Mouse (Mus musculus) ES-Bruce4 (cell line): ENCODE results near the gene Il33. TPM values are rescaled to one million over a fixed set of nuclear protein-coding genes. Genes with fewer than 3 reads are reported as not detected.

ENCODE experiments used
- H3K27ac ChIP-seq: 2 replicates; pipeline ENCODE4 v1.5.1; 2012; ENCODE audit warnings: low read length, inconsistent platforms; ENCODE audit not compliant: insufficient read depth
- H3K27me3 ChIP-seq: 2 replicates; pipeline ENCODE4 v1.6.1; 2012; ENCODE audit warnings: mild to moderate bottlenecking, low read length, inconsistent platforms; ENCODE audit not compliant: control insufficient read depth, poor library complexity, insufficient read depth, severe bottlenecking
- H3K36me3 ChIP-seq: 2 replicates; pipeline ENCODE4 v1.6.1; 2012; ENCODE audit warnings: inconsistent platforms, mild to moderate bottlenecking, low read length, moderate library complexity; ENCODE audit not compliant: control insufficient read depth, poor library complexity, insufficient read depth, severe bottlenecking
- H3K4me1 ChIP-seq: one replicate; pipeline ENCODE4 v1.8.1; 2011; ENCODE audit warnings: low read length; ENCODE audit not compliant: control insufficient read depth, insufficient read depth
- H3K4me3 ChIP-seq: 2 replicates; pipeline ENCODE4 v1.5.1; 2011; ENCODE audit warnings: low read depth, mild to moderate bottlenecking, low read length
- H3K9ac ChIP-seq: 2 replicates; pipeline ENCODE4 v1.6.1; 2012; ENCODE audit warnings: low read depth, mild to moderate bottlenecking, inconsistent platforms; ENCODE audit not compliant: poor library complexity, severe bottlenecking
- H3K9me3 ChIP-seq: replicated peaks from 2 replicates; pipeline ENCODE4 v1.6.1; 2012; ENCODE audit warnings: mild to moderate bottlenecking, low read length, inconsistent platforms; ENCODE audit not compliant: control insufficient read depth, poor library complexity, insufficient read depth, severe bottlenecking
- CTCF ChIP-seq: IDR thresholded peaks from one replicate; pipeline ENCODE4 v1.8.1; 2011; ENCODE audit warnings: low read depth, low read length
- EP300 ChIP-seq: IDR thresholded peaks from 2 replicates; pipeline ENCODE4 v1.6.1; 2011; ENCODE audit warnings: low read depth, low read length; ENCODE audit not compliant: insufficient read depth
- POLR2A ChIP-seq: IDR thresholded peaks from one replicate; pipeline ENCODE4 v1.8.1; 2011; ENCODE audit warnings: low read length; ENCODE audit not compliant: insufficient read depth
- polyA plus RNA-seq: library from polyadenylated mRNA; stranded (reverse); fragments of >200 nt; gene quantifications from 2 replicates; pipeline ENCODE4 v1.2.4, GENCODE M21; 2011; ENCODE audit warnings: low read depth; ENCODE audit not compliant: missing spikeins, insufficient read depth, insufficient read length

Gene Il33
- polyA plus RNA-seq, 1 experiment = 5.3 TPM

DNA sequence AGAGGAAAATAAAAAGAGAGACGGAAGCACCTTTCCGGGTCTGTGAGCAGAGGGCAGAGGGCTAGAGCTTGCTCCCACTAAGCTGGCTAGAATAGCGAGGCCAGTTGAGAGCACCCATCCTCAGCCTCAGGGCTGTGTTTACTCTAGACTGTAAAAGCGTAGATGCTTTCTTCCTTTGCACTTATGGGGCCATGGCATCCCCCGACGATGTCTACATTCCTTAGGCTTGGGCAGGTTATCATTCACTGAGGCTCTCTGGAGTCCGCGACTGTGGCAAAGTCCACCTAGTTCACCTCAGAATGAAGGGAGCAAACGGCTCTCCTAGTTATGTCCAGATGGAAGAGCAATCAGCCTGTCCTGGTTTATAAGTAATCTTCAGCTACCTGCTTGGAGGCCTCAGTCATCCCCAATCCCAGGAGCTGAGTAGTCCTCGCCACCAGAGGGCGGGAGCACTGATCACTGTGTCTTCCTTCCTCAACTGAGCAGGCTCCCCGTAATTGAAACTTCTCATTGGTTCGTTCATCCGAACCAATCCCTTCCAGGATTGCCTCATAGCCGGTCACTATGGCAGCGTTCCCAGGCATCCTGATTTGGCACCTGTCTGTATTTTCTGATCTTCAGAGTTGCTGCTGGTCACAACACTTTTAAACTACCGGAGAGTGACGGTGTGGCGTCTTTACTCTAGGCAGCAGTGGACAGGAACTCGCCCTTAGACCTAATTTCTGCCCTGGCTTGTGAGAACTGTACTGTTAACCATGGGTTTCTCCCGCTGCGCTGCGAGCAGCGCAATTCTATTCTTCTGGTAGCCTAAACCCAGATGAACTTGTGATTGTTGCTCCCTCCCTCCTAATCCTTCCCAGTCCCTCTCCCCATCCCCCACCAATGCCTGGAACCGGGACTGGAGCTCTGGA is 23.2 kb downstream of the Il33 start:
- Histone ChIP-seq H3K27ac (no peak overlapping the region), H3K36me3 (no peaks in the 10 kb centered on the region), H3K4me1 (no peaks in the 10 kb centered on the region), H3K4me3 (peak overlapping the region; percentile 80), H3K27me3 (no peaks in the 10 kb centered on the region), H3K9me3 (no peaks in the 10 kb centered on the region), H3K9ac (peak overlapping the region; percentile 10; the same call in 1 of the 2 replicates)
- no peak for TF ChIP-seq POLR2A
- peak; percentile 73 for TF ChIP-seq CTCF

GRCm38 (mm10) chr19:29952538-29952937 is 27.6 kb downstream of the Il33 start:
- Histone ChIP-seq H3K27me3 (no peaks in the 10 kb centered on the region), H3K9me3 (no peaks in the 10 kb centered on the region), H3K36me3 (no peaks in the 10 kb centered on the region), H3K4me3 (no peak overlapping the region), H3K9ac (no peak overlapping the region), H3K4me1 (no peaks in the 10 kb centered on the region), H3K27ac (no peak overlapping the region)
- no peak for TF ChIP-seq EP300
- no peak for TF ChIP-seq POLR2A
- TF ChIP-seq CTCF = no peak

- no peaks in the 10 kb centered on the region for H3K36me3 ChIP-seq
- H3K27ac ChIP-seq = no peak overlapping the region
- TF ChIP-seq POLR2A (no peak), EP300 (no peak), CTCF (no peak)
- H3K4me3 ChIP-seq = no peak overlapping the region
- H3K9ac ChIP-seq = no peak overlapping the region
- no peaks in the 10 kb centered on the region for H3K27me3 ChIP-seq
- H3K4me1 ChIP-seq = no peaks in the 10 kb centered on the region
- no peaks in the 10 kb centered on the region for H3K9me3 ChIP-seq
Observed at GRCm38 (mm10) chr19:29953833-29954232, 28.9 kb downstream of the Il33 start.

- Histone ChIP-seq H3K9ac (no peak overlapping the region), H3K36me3 (no peaks in the 10 kb centered on the region), H3K27ac (no peak overlapping the region), H3K27me3 (no peaks in the 10 kb centered on the region), H3K4me1 (no peaks in the 10 kb centered on the region), H3K4me3 (no peak overlapping the region), H3K9me3 (no peaks in the 10 kb centered on the region)
- TF ChIP-seq POLR2A = no peak
- no peak for TF ChIP-seq CTCF
- no peak for TF ChIP-seq EP300
Observed at GRCm38 (mm10) chr19:29955454-29955853, 30.5 kb downstream of the Il33 start.

DNA sequence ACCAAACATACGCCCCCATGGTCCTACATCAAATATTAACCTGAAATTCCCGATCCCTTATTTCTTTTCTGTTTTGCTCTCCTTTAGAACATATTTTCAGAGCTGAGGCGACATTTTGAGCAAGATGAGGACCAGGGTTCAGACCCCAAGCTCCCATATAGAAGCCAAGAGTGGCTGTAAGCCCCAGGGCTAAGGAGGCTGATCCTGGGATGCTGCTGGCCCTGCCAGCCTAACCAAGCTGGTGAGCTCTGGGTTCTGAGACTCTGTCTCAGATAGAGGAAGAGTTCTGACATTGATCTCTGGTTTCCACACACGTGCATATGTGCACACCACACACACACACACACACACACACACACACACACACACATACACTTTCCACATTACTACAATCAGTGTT is 36.0 kb downstream of the Il33 start:
- no peaks in the 10 kb centered on the region for H3K9me3 ChIP-seq
- no peak overlapping the region for H3K9ac ChIP-seq
- no peak overlapping the region for H3K27ac ChIP-seq

DNA sequence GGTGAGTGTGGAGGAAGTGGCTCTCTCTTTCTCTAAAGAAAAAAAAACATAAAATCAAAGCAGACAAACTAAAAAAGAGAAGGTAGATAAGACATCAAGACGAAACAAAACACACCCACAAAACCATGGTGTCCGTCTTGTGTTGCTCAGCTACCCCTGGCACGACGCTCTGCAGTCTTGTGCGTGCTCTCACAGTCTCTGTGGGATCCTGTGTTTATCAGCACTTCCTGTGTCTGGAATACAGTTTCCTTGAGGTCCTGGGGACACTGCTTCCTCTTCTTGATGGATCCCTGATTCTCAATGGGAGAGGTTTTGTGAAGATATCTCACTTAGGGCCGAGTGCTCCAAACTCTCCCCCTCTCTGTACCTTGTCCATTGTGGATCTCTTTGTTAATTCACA is 36.9 kb downstream of the Il33 start:
- no peaks in the 10 kb centered on the region for H3K27me3 ChIP-seq
- no peak overlapping the region for H3K27ac ChIP-seq
- H3K36me3 ChIP-seq = no peaks in the 10 kb centered on the region
- no peak for TF ChIP-seq EP300
- no peak for TF ChIP-seq POLR2A
- no peak for TF ChIP-seq CTCF
- no peak overlapping the region for H3K9ac ChIP-seq
- no peak overlapping the region for H3K4me3 ChIP-seq
- no peaks in the 10 kb centered on the region; the same call in 1 of the 2 replicates for H3K9me3 ChIP-seq
- H3K4me1 ChIP-seq = no peaks in the 10 kb centered on the region

More for the DNA sequence above, 36.0 kb downstream of the Il33 start:
- no peak for TF ChIP-seq CTCF
- TF ChIP-seq EP300 = no peak
- no peak for TF ChIP-seq POLR2A
- Histone ChIP-seq H3K4me3 (no peak overlapping the region), H3K27me3 (no peaks in the 10 kb centered on the region), H3K4me1 (no peaks in the 10 kb centered on the region), H3K36me3 (no peaks in the 10 kb centered on the region)
